Mouse (Mus musculus): Measurements from ENCODE around the gene Trim47. TPM values are rescaled to one million over a fixed set of nuclear protein-coding genes. Genes with fewer than 3 reads are reported as not detected.
A peak's percentile ranks its signal among the peaks of the same experiment; 100 is the strongest.
"Not testable (repeated sequence)": the region's sequence is repeated elsewhere in the genome, so short reads cannot be mapped to it uniquely, and the experiment has no call there.

Gene Trim47
- polyA plus RNA-seq, 1 experiment from 2014 or later, result 4.7 TPM

DNA sequence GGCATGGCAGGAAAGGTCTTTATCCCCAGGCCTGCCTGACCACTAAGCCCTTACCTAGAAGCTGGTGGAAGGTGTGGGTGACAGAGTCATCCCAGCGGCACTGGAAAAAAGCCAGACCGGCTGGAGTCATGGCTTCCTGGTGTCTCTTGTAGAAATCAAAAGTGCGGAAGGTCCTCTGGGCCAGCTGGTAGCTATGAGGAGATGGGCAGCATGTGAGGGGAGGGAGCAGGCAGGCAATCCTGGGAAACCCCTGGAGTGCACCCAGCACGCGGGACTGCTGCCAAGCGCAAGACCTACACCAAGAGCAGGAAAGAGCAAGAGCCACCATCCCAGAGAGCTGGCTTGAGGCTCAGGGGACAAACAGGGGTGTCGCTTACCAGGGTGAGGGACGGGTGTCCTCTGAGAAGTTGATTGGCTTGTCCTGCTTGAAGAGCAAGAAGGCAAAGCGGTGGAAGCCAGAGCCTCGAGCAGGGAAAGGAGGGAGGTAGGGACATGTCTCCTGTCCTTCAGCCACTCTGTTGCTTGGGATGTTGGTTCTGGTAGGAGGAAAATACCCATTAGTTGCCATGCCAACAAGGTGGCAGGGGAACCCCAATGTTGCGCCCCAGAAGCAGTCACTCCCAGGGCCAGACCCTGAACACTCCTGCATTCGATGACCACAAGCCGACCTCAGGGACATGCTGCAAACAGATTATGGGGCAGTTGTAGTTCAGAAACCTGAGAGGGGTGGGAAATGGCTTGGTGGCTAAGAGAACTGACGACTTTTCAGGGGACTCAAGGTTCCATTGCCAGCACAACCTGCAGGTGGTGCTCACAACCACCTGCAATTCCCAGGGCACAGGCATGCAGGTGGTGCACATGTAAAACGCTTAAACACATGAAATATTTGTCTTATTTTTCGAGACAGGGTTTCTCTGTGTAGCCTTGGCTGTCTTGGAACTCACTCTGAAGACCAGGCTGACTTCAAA is 5.6 kb upstream of the Trim47 start:
- Histone ChIP-seq H3K36me3 (peaks cover 45% of the 10 kb centered on the region), H3K4me2 (replicated peaks) (no peak overlapping the region), H3K27me3 (peaks cover 26% of the 10 kb centered on the region; the same call in 1 of the 2 replicates), H3K4me3 (no peak overlapping the region), H3K9me3 (no peaks in the 10 kb centered on the region), H3K4me1 (peaks cover 25% of the 10 kb centered on the region), H3K9ac (replicated peaks) (no peak overlapping the region), H3K27ac (replicated peaks) (no peak overlapping the region)
- WGBS, result 88% methylated on average over 16 of the region's 16 CpGs
- ATAC-seq (ENCODE audit: low FRiP score, low read depth), result no peak

DNA sequence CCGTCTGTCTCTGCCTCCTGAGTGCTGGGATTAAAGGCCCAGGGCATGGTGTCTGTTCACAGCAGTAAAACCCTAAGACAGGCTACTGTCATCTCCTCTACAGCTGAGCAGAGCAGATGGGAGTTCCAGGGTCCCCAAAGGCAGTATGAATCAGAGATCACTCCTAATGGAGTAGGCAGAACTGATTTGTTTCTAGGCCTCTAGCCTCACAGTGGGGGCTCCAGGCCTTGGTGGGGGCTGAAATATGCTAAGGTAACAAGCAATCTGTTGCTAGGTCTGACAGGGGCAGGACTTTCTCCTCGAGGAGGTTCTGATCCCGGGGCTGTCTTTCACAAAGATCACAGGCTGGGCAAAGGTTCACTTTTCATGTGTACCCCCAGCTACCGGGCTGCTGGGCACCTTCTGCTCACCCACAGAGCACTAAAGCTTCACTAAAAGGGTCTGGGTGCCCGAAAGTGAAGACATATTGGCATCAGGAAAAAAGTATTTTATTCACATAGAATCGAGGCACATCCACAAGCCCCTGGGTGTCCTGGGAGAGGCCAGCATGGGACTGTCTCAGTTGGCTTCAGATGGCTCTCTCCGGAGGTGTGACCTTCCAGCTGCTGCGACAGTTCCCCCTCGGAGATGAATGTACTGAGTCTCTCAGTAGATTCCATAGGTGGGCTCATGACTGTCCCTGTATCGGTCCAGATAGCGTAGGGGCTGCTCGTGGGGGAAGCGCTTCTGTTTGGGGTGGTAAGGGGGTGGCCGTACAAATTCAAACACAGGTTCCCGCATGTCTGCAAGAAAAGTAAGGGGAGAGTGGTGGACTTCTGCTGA is 4.5 kb upstream of the Trim47 start:
- Histone ChIP-seq H3K4me2 (replicated peaks) (peak overlapping the region; percentile 78), H3K4me1 (peaks cover 33% of the 10 kb centered on the region), H3K9me3 (no peaks in the 10 kb centered on the region), H3K27ac (replicated peaks) (no peak overlapping the region; the same call in 1 of the 2 replicates), H3K36me3 (peaks cover 45% of the 10 kb centered on the region), H3K27me3 (peaks cover 31% of the 10 kb centered on the region; the same call in 1 of the 2 replicates), H3K4me3 (peak overlapping the region; percentile 54; the same call in 1 of the 2 replicates), H3K9ac (replicated peaks) (peak overlapping the region; percentile 68)
- ATAC-seq (ENCODE audit: low FRiP score, low read depth), result no peak
- WGBS, result 84% methylated on average over 15 of the region's 15 CpGs

DNA sequence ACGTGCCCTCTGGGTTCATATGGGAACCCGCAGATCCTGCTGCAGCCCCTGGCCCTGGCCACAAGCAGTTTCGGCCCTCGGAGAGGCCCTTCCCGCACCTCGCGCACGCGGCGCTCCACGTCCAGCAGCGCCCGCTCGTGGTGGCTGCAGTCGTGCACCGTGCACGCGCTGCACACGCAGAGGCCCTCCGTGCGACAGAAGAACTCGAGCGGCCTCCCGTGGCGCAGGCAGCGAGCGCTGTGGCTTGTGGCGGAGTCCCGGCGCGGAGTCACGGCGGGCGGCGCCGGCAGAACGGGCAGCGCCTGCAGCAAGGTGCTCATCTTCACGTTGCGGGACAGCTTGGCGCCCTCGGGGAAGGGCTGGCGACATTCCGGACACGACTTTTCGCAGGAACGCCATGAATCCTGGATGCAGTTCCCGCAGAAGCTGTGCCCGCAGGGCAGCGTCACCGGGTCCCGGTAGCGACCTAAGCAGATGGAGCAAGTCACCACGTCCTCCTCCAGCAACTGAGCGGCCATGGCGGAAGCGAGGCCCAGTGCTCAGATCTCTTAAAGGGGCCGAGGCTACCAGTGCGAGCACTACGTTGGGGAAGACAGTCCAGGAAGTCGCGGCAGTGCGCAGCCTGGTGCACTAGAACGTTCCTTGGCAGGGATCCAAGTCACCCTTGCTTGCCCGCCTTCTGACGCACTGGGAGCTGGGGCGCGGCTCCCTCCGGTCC is 3.6 kb upstream of the Trim47 start, which contains the start of gene Trim65:
Gene Trim65 (minus strand): TSS at position 641 of the 718 bp plus-strand sequence.
- peak within 1 kb of the TSS; percentile 68 for H3K9ac ChIP-seq (replicated peaks)
- peaks cover 45% of the 10 kb centered on the region for H3K36me3 ChIP-seq
- no peaks in the 10 kb centered on the region for H3K9me3 ChIP-seq
- H3K27ac ChIP-seq (replicated peaks), result peak within 1 kb of the TSS; percentile 85
- peak; percentile 81 for ATAC-seq (ENCODE audit: low FRiP score, low read depth)
- WGBS, result 2% methylated on average over 69 of the region's 69 CpGs
- H3K4me2 ChIP-seq (replicated peaks), result peak within 1 kb of the TSS; percentile 78
- peak within 1 kb of the TSS; percentile 54 for H3K4me3 ChIP-seq
- H3K27me3 ChIP-seq, result peaks cover 31% of the 10 kb centered on the region; the same call in 1 of the 2 replicates
- peaks cover 33% of the 10 kb centered on the region for H3K4me1 ChIP-seq

DNA sequence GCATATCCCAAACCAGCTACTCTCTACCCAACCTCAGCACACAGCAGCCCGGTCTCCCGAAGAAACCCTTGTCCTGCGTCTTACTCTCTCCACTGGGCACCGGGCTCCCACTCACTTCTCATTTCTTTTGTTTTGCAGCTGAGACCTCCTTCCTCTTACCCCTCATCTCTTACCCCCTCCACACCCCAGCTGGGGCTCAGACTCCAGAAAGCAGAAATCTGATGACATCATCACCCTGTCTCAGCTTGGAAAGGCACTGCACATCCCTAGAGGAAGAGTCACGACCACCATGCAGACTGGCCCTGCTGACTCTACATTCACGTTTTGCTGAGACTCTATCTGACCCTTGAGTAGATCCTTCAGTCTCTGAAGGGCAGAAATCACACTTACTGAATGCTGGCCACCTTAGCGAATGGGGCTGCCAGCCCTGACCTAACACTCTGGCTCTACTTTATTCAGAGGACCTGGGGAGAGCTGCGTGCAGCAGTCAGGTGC is 3.0 kb upstream of the Trim47 start:
- peak overlapping the region; percentile 68 for H3K9ac ChIP-seq (replicated peaks)
- 35% methylated on average over 8 of the region's 8 CpGs for WGBS
- peaks cover 31% of the 10 kb centered on the region; the same call in 1 of the 2 replicates for H3K27me3 ChIP-seq
- peak; percentile 55 for ATAC-seq (ENCODE audit: low FRiP score, low read depth)
- H3K27ac ChIP-seq (replicated peaks), result peak overlapping the region; percentile 85
- peak overlapping the region; percentile 54 for H3K4me3 ChIP-seq
- H3K4me1 ChIP-seq, result peaks cover 33% of the 10 kb centered on the region
- H3K36me3 ChIP-seq, result peaks cover 44% of the 10 kb centered on the region
- peak overlapping the region; percentile 78 for H3K4me2 ChIP-seq (replicated peaks)
- no peaks in the 10 kb centered on the region for H3K9me3 ChIP-seq

DNA sequence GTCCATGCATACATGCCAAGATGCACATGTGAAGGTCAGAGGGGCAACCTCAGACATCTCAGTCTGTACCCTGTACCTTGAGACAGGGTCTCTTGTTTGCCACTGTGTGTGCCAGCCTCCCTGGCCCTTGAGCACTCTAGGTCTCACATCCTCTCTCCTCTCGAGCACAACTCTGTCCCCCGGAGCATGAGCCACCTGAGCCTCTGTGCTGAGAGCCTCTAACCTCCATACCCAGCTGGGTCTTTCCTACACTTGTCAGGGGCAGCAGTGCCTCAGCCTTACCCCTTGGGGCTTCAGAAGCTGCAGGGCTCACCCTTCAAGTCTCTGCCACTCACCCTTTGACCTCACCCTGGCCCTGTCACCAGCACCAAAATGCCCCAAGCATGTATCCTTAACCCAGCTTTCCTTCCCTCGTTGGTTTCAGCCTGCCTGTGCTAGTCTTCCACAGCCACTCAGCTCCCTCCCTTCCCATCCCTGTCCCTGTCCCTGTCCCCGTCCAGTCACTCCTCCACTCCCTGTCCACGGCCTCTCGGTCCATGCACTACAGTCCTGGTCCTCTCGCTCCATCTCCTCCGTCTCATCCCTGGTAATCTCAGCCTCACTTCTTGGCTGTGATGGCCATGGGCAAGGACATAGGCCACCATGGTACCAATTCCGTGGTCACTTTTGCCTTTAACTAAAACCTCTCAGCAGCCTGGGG is 2.2 kb upstream of the Trim47 start:
- Histone ChIP-seq H3K4me2 (replicated peaks) (peak overlapping the region; percentile 78; the same call in 1 of the 2 replicates), H3K9ac (replicated peaks) (no peak overlapping the region), H3K27me3 (peaks cover 31% of the 10 kb centered on the region; the same call in 1 of the 2 replicates), H3K9me3 (no peaks in the 10 kb centered on the region), H3K4me1 (peaks cover 33% of the 10 kb centered on the region), H3K27ac (replicated peaks) (no peak overlapping the region), H3K4me3 (no peak overlapping the region), H3K36me3 (peaks cover 36% of the 10 kb centered on the region)
- ATAC-seq (ENCODE audit: low FRiP score, low read depth), result no peak
- 84% methylated on average over 9 of the region's 9 CpGs for WGBS

DNA sequence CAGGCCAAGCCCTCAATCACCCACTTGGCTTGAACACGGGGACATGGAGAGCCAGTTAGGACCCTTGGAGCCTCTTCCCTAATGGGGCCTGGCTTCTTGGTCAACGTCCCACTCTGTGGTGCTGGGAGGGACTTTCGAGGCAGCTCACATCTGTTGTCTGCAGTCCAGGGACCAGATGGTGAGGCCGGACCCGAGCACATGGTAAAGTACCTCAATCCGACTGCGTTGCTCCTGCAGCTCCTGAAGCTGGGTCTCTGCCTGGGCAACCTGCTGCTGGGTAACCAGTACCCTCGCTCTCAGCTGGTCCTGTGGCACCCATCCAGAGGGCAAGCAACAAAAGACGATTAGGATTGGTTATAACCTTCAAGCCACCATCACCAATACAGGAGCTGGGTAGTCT is 976 bp upstream of the Trim47 start:
- Histone ChIP-seq H3K4me2 (replicated peaks) (no peak overlapping the region), H3K9me3 (no peaks in the 10 kb centered on the region), H3K27me3 (peaks cover 31% of the 10 kb centered on the region; the same call in 1 of the 2 replicates), H3K36me3 (peaks cover 23% of the 10 kb centered on the region), H3K9ac (replicated peaks) (no peak overlapping the region), H3K27ac (replicated peaks) (no peak overlapping the region), H3K4me3 (no peak overlapping the region), H3K4me1 (peaks cover 33% of the 10 kb centered on the region)
- 79% methylated on average over 9 of the region's 9 CpGs for WGBS
- no peak for ATAC-seq (ENCODE audit: low FRiP score, low read depth)

DNA sequence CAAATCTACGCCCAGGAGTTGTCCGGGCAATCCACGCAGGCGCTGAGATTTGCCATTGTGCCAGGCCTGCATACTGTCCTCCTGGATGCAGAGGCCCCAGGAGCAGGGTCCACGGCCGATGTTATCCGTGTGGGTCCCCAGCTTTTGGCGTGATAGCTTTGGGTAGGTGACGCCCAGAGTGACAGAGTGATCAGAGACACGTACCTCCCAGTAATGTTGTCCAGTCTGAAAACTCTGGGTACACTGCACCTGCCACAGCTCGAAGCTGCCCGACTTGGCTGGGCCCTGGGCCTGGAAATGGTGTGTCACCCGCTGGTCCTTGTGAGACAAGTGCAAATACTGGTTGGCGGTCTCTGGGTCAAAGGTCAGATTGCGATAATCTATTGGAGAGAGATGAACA is 749 bp downstream of the Trim47 start:
- H3K36me3 ChIP-seq, result 0 out of 2 replicates have a peak, but pooled peaks cover 12% of the 10 kb centered on the region
- H3K4me3 ChIP-seq, result no peak overlapping the region
- ATAC-seq (ENCODE audit: low FRiP score, low read depth), result no peak
- WGBS, result 95% methylated on average over 15 of the region's 15 CpGs
- H3K27ac ChIP-seq (replicated peaks), result no peak overlapping the region
- H3K4me1 ChIP-seq, result peaks cover 29% of the 10 kb centered on the region
- no peak overlapping the region for H3K4me2 ChIP-seq (replicated peaks)
- no peak overlapping the region for H3K9ac ChIP-seq (replicated peaks)
- H3K27me3 ChIP-seq, result peaks cover 18% of the 10 kb centered on the region; the same call in 1 of the 2 replicates
- no peaks in the 10 kb centered on the region for H3K9me3 ChIP-seq

DNA sequence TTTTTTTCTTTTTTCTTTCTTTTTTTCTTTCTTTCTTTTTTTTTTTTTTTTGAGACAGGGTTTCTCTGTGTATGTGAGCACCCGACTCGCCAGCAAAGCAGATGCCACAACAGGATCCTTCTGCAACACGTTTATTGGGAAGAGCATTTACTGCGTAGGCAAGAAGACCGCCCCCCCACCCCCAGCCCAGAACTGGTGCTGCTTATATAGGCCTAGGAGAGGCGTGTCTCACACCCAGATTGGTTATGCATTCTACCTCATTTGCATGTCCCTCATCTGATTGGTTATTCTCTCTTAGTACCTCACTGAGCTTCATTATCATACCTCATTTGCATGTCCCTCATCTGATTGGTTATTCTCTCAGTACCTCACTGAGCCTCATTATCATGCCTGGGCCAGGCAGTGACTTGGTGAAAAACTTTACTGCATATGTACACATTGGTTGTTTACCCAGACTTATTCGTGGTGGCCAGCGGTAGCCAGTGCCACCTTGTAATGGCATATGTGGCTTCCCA is 5.2 kb downstream of the Trim47 start:
- H3K27me3 ChIP-seq; H3K9me3 ChIP-seq; H3K4me1 ChIP-seq; H3K9ac ChIP-seq (replicated peaks); H3K4me3 ChIP-seq; H3K27ac ChIP-seq (replicated peaks); ATAC-seq (ENCODE audit: low FRiP score, low read depth); H3K4me2 ChIP-seq (replicated peaks): not testable (repeated sequence)
- 92% methylated on average over 8 of the region's 8 CpGs for WGBS
- 0 out of 2 replicates have a peak, but pooled peaks cover 12% of the 10 kb centered on the region for H3K36me3 ChIP-seq

DNA sequence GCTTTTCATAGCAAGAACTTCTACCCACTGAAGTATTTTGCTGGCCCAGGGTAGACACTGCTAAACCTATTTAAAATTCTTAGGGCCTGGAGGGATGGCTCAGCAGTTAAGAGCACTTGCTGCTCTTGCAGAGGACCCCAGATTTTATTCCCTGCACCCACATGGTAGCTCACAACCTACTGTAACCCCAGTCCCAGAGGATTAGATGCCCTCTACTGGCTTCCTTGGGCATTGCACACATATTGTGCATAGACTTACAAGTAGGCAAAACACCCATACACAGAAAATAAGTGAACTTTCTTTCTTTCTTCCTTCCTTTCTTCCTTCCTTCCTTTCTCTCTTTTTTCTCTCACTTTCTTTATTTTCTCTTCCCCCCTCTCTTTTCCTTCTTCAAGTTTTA is 9.2 kb downstream of the Trim47 start:
- Histone ChIP-seq H3K4me1 (peaks cover 8% of the 10 kb centered on the region; the same call in 1 of the 2 replicates), H3K9ac (replicated peaks) (no peak overlapping the region), H3K9me3 (no peaks in the 10 kb centered on the region), H3K4me3 (no peak overlapping the region), H3K36me3 (no peaks in the 10 kb centered on the region), H3K27ac (replicated peaks) (no peak overlapping the region), H3K27me3 (peaks cover 11% of the 10 kb centered on the region; the same call in 1 of the 2 replicates), H3K4me2 (replicated peaks) (no peak overlapping the region)
- ATAC-seq (ENCODE audit: low FRiP score, low read depth), result no peak

DNA sequence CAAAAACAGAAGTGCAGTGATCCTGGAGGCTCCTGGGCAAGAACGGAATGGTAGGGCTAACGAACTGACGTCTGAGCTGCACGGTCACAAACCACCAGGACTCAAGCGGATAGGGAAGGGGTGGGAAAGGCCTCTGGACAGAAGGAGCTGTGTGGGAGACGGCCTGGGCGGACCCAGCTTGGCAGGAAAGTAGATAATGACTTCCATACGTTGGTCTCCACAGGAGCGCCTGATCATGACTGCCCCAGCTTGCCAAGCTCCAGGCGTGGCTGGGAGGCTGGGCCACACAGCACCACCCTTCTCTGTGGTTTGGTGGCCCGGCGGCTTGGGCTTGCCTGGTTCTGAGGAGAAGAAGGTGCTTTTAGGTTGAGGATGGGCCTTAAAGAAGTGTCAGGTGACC is 9.8 kb downstream of the Trim47 start:
- Histone ChIP-seq H3K27me3 (peaks cover 12% of the 10 kb centered on the region), H3K27ac (replicated peaks) (no peak overlapping the region), H3K4me2 (replicated peaks) (no peak overlapping the region), H3K36me3 (no peaks in the 10 kb centered on the region), H3K4me1 (peaks cover 8% of the 10 kb centered on the region; the same call in 1 of the 2 replicates), H3K4me3 (no peak overlapping the region), H3K9ac (replicated peaks) (no peak overlapping the region), H3K9me3 (no peaks in the 10 kb centered on the region)
- no peak for ATAC-seq (ENCODE audit: low FRiP score, low read depth)
- 83% methylated on average over 12 of the region's 12 CpGs for WGBS
